Mouse (Mus musculus): ENCODE measurements around the gene Slc29a3.

- TF ChIP-seq GATA1 (IDR thresholded peaks at IDR 0.05; ENCODE audit: borderline replicate concordance, low read length) (no peak), FLI1 (IDR thresholded peaks at IDR 0.05; ENCODE audit: low read length) (no peak)
These were observed 65.4 kb downstream of the Slc29a3 start for GRCm38 (mm10) chr10:60687011-60687776.

Measured in megakaryocyte, embryonic 14.5 days (primary cell).